Comparison of ENCODE assay signal across 23 mouse cellular contexts in genomic region chr8:120435781-120436180, GRCm38 (mm10).
DNase-seq lines count a peak whose midpoint lies in the region; ATAC-seq and TF ChIP-seq lines count a peak whose summit lies in the region.
"Had no signal": no experiment of that assay in that cellular context is flagged by ENCODE, and none has a peak within 500 bp of the region (broad histone marks: within the 10 kb centered on the region; RNA-seq: fewer than 3 reads in every experiment).

No protein-coding gene starts in this region.

- TF ChIP-seq POLR2A in liver, adult 2 months (IDR thresholded peaks at IDR 0.05; ENCODE audit: extremely low read depth, insufficient read depth, low read length): no peak
- TF ChIP-seq POLR2A in CH12.LX (IDR thresholded peaks at IDR 0.05; ENCODE audit: low read depth, low read length) (no peak), myocyte (IDR thresholded peaks at IDR 0.05; ENCODE audit: insufficient read length, low read depth) (no peak)

- no peak overlapping the region for H3K4me3 ChIP-seq in liver, adult 2 months (ENCODE audit: insufficient read depth, low read depth, low read length)
- no peak overlapping the region for H3K4me3 ChIP-seq in liver, embryonic 11.5 days (ENCODE audit: low read depth, low read length)
- H3K4me3 ChIP-seq in CH12.LX (replicated peaks in 1 of 3; ENCODE audit: low read depth in 2 of 3, low read length in 2 of 3, poor library complexity in 1 of 3) (peak overlapping the region in 1 of 3 experiments; percentile 9), myocyte (no peak overlapping the region)
- no peak overlapping the region for H3K4me3 ChIP-seq in limb, embryonic 10.5 days
- H3K4me3 ChIP-seq: embryonic facial prominence, embryonic 15.5 days; erythroblast, embryonic 14.5 days; forebrain, embryonic 15.5 days; heart, embryonic 15.5 days; hindbrain, embryonic 15.5 days had no signal

- H3K27ac ChIP-seq in liver, adult 2 months (replicated peaks; ENCODE audit: insufficient read depth, low read depth, low read length): no peak overlapping the region
- H3K27ac ChIP-seq in liver, embryonic 11.5 days (ENCODE audit: low read depth, low read length): no peak overlapping the region
- peak overlapping the region; percentile 95 for H3K27ac ChIP-seq in CH12.LX (ENCODE audit: insufficient read depth, low read depth)
- H3K27ac ChIP-seq in limb, embryonic 10.5 days: no peak overlapping the region
- H3K27ac ChIP-seq: embryonic facial prominence, embryonic 15.5 days; forebrain, embryonic 15.5 days; heart, embryonic 15.5 days; hindbrain, embryonic 15.5 days had no signal

- peak; percentile 12 for DNase-seq in liver, adult 2 months (ENCODE audit: extremely low read depth, low read depth, low spot score)
- DNase-seq in liver, embryonic 11.5 days (ENCODE audit: low spot score): no peak
- DNase-seq in A20 (ENCODE audit: low read depth, low spot score) (peak; percentile 30), CH12.LX (ENCODE audit: extremely low read depth) (peak; percentile 56)
- no peak for DNase-seq in limb, embryonic 10.5 days (ENCODE audit: low spot score)
- DNase-seq in retina, embryonic 14.5 days (ENCODE audit: low spot score): no peak
- DNase-seq in thymus, postnatal 25 days: no peak
- DNase-seq: adrenal gland, postnatal 10 days; cerebellum, adult 11 months; cerebellum, adult 8-10 months; cerebellum, postnatal 14 days; embryo, embryonic 11 days; gastrocnemius, postnatal 14 days; heart, adult 18-20 months; heart, postnatal 14 days had no signal

- H3K79me2 ChIP-seq in liver, adult 2 months (ENCODE audit: control insufficient read depth, insufficient read depth, low read length): no peaks in the 10 kb centered on the region
- H3K79me2 ChIP-seq in CH12.LX (replicated peaks; ENCODE audit: control insufficient read depth, extremely low read depth, insufficient read depth, poor library complexity, severe bottlenecking): no peaks in the 10 kb centered on the region
- no peaks in the 10 kb centered on the region for H3K79me2 ChIP-seq in myocyte (ENCODE audit: control insufficient read depth, insufficient read depth)

- in situ Hi-C loops in CH12.LX (cut with MboI; ENCODE audit: low pct_ligation_motif_present, low pct_unique_long_range_greater_than_20kb, low sequenced_read_pairs): loop anchor here (5.0 kb wide), 1 partner anchor 37 kb away; no protein-coding TSS in a partner anchor

- H3K36me3 ChIP-seq in liver, adult 2 months (ENCODE audit: control insufficient read depth, insufficient read depth, low read length): no peaks in the 10 kb centered on the region
- no peaks in the 10 kb centered on the region for H3K36me3 ChIP-seq in liver, embryonic 11.5 days (ENCODE audit: control insufficient read depth, insufficient read depth, low read length)
- H3K36me3 ChIP-seq in CH12.LX (replicated peaks in 1 of 2; ENCODE audit: control insufficient read depth in 1 of 2, insufficient read depth in 1 of 2, low read length in 1 of 2) (no peaks in the 10 kb centered on the region), myocyte (ENCODE audit: control insufficient read depth, insufficient read depth) (no peaks in the 10 kb centered on the region)
- H3K36me3 ChIP-seq in limb, embryonic 10.5 days: 0 out of 2 replicates have a peak, but pooled peaks cover 8% of the 10 kb centered on the region
- H3K36me3 ChIP-seq: embryonic facial prominence, embryonic 15.5 days; forebrain, embryonic 15.5 days; heart, embryonic 15.5 days; hindbrain, embryonic 15.5 days had no signal

- no peaks in the 10 kb centered on the region for H3K27me3 ChIP-seq in liver, adult 2 months (ENCODE audit: control insufficient read depth, insufficient read depth, low read length)
- no peaks in the 10 kb centered on the region; the same call in 1 of the 2 replicates for H3K27me3 ChIP-seq in liver, embryonic 11.5 days (replicated peaks; ENCODE audit: control insufficient read depth, insufficient read depth, low read length)
- H3K27me3 ChIP-seq in CH12.LX (replicated peaks) (peaks cover 8% of the 10 kb centered on the region), myocyte (ENCODE audit: control insufficient read depth, insufficient read depth, insufficient read length) (no peaks in the 10 kb centered on the region)
- peaks cover 61% of the 10 kb centered on the region for H3K27me3 ChIP-seq in limb, embryonic 10.5 days (ENCODE audit: low read depth, poor library complexity, severe bottlenecking)
- H3K27me3 ChIP-seq: embryonic facial prominence, embryonic 15.5 days; forebrain, embryonic 15.5 days; heart, embryonic 15.5 days; hindbrain, embryonic 15.5 days had no signal

- dilution Hi-C loops in CH12.LX (cut with MboI; ENCODE audit: extremely low pct_ligation_motif_present, extremely low pct_unique_long_range_greater_than_20kb, low sequenced_read_pairs): no loop called here

- no peak overlapping the region for H3K4me2 ChIP-seq in liver, embryonic 11.5 days
- H3K4me2 ChIP-seq in CH12.LX (ENCODE audit: insufficient read depth, low read depth, poor library complexity, severe bottlenecking) (peak overlapping the region; percentile 63), myocyte (ENCODE audit: low read depth) (peak overlapping the region; percentile 25)
- H3K4me2 ChIP-seq: embryonic facial prominence, embryonic 15.5 days; forebrain, embryonic 15.5 days; heart, embryonic 11.5 days; heart, embryonic 15.5 days; hindbrain, embryonic 15.5 days had no signal

- WGBS in liver, adult 2 months: 90% methylated on average over 15 of the region's 15 CpGs
- WGBS in liver, embryonic 11.5 days: 76% methylated on average over 15 of the region's 15 CpGs
- 96% methylated on average over 15 of the region's 15 CpGs for WGBS in limb, embryonic 10.5 days

- TF ChIP-seq EP300 in CH12.LX (IDR thresholded peaks at IDR 0.05; ENCODE audit: low read length): peak; percentile 83

- no peak for TF ChIP-seq RAD21 in CH12.LX (IDR thresholded peaks at IDR 0.05; ENCODE audit: low read depth, low read length)

- ATAC-seq in liver, embryonic 11.5 days (replicated peaks; ENCODE audit: low FRiP score): no peak
- ATAC-seq: CD4-positive, CD25-positive, alpha-beta regulatory T cell, adult 4 months; forebrain, embryonic 15.5 days had no signal

- H3K4me1 ChIP-seq in liver, adult 2 months (ENCODE audit: control insufficient read depth, insufficient read depth, low read length): peaks cover 18% of the 10 kb centered on the region
- H3K4me1 ChIP-seq in liver, embryonic 11.5 days (replicated peaks; ENCODE audit: control insufficient read depth, insufficient read depth, low read length): peaks cover 21% of the 10 kb centered on the region; the same call in 1 of the 2 replicates
- peaks cover 29 to 43% of the 10 kb centered on the region in 2 experiments for H3K4me1 ChIP-seq in CH12.LX (ENCODE audit: control insufficient read depth in 1 of 2, insufficient read depth in 2 of 2)
- peaks cover 84% of the 10 kb centered on the region for H3K4me1 ChIP-seq in limb, embryonic 10.5 days

- H3K9ac ChIP-seq in liver, adult 2 months (ENCODE audit: low read depth, low read length): no peak overlapping the region
- H3K9ac ChIP-seq in liver, embryonic 11.5 days (ENCODE audit: low read depth, low read length): no peak overlapping the region
- peak overlapping the region; percentile 31 for H3K9ac ChIP-seq in CH12.LX (ENCODE audit: insufficient read depth, low read depth)
- H3K9ac ChIP-seq: embryonic facial prominence, embryonic 15.5 days; forebrain, embryonic 15.5 days; heart, embryonic 15.5 days; hindbrain, embryonic 15.5 days had no signal

- no peak overlapping the region for H3ac ChIP-seq in myocyte (ENCODE audit: control insufficient read depth, insufficient read length)

- H3K9me3 ChIP-seq in liver, embryonic 11.5 days (ENCODE audit: control insufficient read depth, low read length): peaks cover 6% of the 10 kb centered on the region
- peaks cover 15% of the 10 kb centered on the region for H3K9me3 ChIP-seq in CH12.LX (replicated peaks; ENCODE audit: low read length)
- H3K9me3 ChIP-seq in limb, embryonic 10.5 days (replicated peaks): no peaks in the 10 kb centered on the region
- H3K9me3 ChIP-seq: embryonic facial prominence, embryonic 15.5 days; forebrain, embryonic 15.5 days; heart, embryonic 15.5 days; hindbrain, embryonic 15.5 days had no signal

- no peak for TF ChIP-seq CTCF in liver, adult 2 months (IDR thresholded peaks at IDR 0.05; ENCODE audit: low read depth, low read length)
- TF ChIP-seq CTCF in CH12.LX (conservative IDR thresholded peaks at IDR 0.05 in 1 of 2, IDR thresholded peaks at IDR 0.05 in 1 of 2; ENCODE audit: low read depth in 2 of 2, low read length in 2 of 2): no peak

TF ChIP-seq in CH12.LX, 34 proteins besides CTCF, POLR2A, EP300 and RAD21 (continues in another document):
- peak; percentile 68 for TF ChIP-seq ETS1 (conservative IDR thresholded peaks at IDR 0.05; ENCODE audit: low read depth, low read length)
- 0 out of 2 replicates have a peak, but pooled peaks have one; percentile 26 for TF ChIP-seq MAZ (IDR thresholded peaks at IDR 0.05; ENCODE audit: low read depth, low read length)
- TF ChIP-seq ZMIZ1 (IDR thresholded peaks at IDR 0.05; ENCODE audit: low read depth, low read length): no peak
- TF ChIP-seq E2F4 (IDR thresholded peaks at IDR 0.05; ENCODE audit: insufficient replicate concordance, low read depth, low read length): no peak
- TF ChIP-seq POLR2AphosphoS2 (IDR thresholded peaks at IDR 0.05; ENCODE audit: low read depth, low read length): no peak
- no peak for TF ChIP-seq PAX5 (IDR thresholded peaks at IDR 0.05; ENCODE audit: low read length)
- TF ChIP-seq HCFC1 (IDR thresholded peaks at IDR 0.05; ENCODE audit: low read depth, low read length): no peak; the same call in 1 of the 2 replicates
- TF ChIP-seq MEF2A (IDR thresholded peaks at IDR 0.05; ENCODE audit: borderline replicate concordance, low read depth, low read length): peak; percentile 82
- TF ChIP-seq NELFE (IDR thresholded peaks at IDR 0.05; ENCODE audit: low read depth, low read length): no peak

TF ChIP-seq in myocyte, 11 proteins besides CTCF, POLR2A, EP300 and RAD21:
- TF ChIP-seq CEBPB (IDR thresholded peaks at IDR 0.05; ENCODE audit: insufficient read depth, poor library complexity, severe bottlenecking) (no peak), E2F4 (IDR thresholded peaks at IDR 0.05; ENCODE audit: insufficient read depth) (no peak), TCF3 (IDR thresholded peaks at IDR 0.05; ENCODE audit: insufficient read length, low read depth) (no peak), REST (IDR thresholded peaks at IDR 0.05; ENCODE audit: insufficient read depth, insufficient read length) (no peak), USF1 (IDR thresholded peaks at IDR 0.05; ENCODE audit: low read depth) (no peak), MAX (IDR thresholded peaks at IDR 0.05; ENCODE audit: low read depth) (no peak), SRF (IDR thresholded peaks at IDR 0.05; ENCODE audit: control insufficient read depth, insufficient read length, low read depth) (no peak), POLR2AphosphoS2 (IDR thresholded peaks at IDR 0.05; ENCODE audit: insufficient read length, low read depth) (no peak), MYOG (IDR thresholded peaks at IDR 0.05; ENCODE audit: control insufficient read depth in 1 of 3, insufficient read depth in 1 of 3, insufficient read length in 2 of 3, low read depth in 2 of 3) (no peak), TCF12 (IDR thresholded peaks at IDR 0.05; ENCODE audit: insufficient read depth, poor library complexity, severe bottlenecking) (no peak), MYOD1 (IDR thresholded peaks at IDR 0.05; ENCODE audit: control insufficient read depth in 1 of 3, insufficient read length in 2 of 3, low read depth in 2 of 3) (no peak)
TF ChIP-seq in myocyte: peak in this region for 0.

Comparison
In these comparisons a context has a peak if more than half of its experiments do, and no peak if none do; other contexts are left out.
1. DNase-seq: peak in liver, adult 2 months (single experiment), A20 (single experiment) and CH12.LX (single experiment); none in liver, embryonic 11.5 days (single experiment), limb, embryonic 10.5 days (single experiment), retina, embryonic 14.5 days (single experiment) and thymus, postnatal 25 days (single experiment).